9 mouse cellular contexts compared by ENCODE assay signal in genomic region chr2:153526850-153527530, GRCm38 (mm10). TPM values are rescaled to one million over a fixed set of nuclear protein-coding genes. Genes with fewer than 3 reads are reported as not detected.
DNase-seq lines count a peak whose midpoint lies in the region; ATAC-seq and TF ChIP-seq lines count a peak whose summit lies in the region.
"Had no signal": no experiment of that assay in that cellular context is flagged by ENCODE, and none has a peak within 500 bp of the region (broad histone marks: within the 10 kb centered on the region; RNA-seq: fewer than 3 reads in every experiment).

No protein-coding gene starts in this region.

- TF ChIP-seq CTCF in kidney, adult 2 months (conservative IDR thresholded peaks at IDR 0.05; ENCODE audit: insufficient read depth, insufficient read length, low read depth, low read length), result no peak
- TF ChIP-seq CTCF in midbrain, postnatal 0 days (IDR thresholded peaks at IDR 0.05), result no peak

- DNase-seq in kidney, adult 2 months, result no peak
- DNase-seq in kidney, adult 9 months, result no peak
- no peak for DNase-seq in embryonic facial prominence, embryonic 11.5 days (ENCODE audit: low spot score)
- peak; percentile 43 for DNase-seq in induced T-regulatory cell, adult 2 months (ENCODE audit: low read depth)
- no peak for DNase-seq in midbrain, postnatal 0 days (ENCODE audit: low spot score)
- DNase-seq in frontal cortex, adult 2 months (ENCODE audit: extremely low spot score in 1 of 2, low spot score in 1 of 2), result no peak
- DNase-seq in right cerebral cortex, adult 18-20 months, result no peak
- DNase-seq in layer of hippocampus, adult 18-20 months (ENCODE audit: low spot score in 2 of 2), result no peak

- H3K4me2 ChIP-seq in embryonic facial prominence, embryonic 11.5 days (ENCODE audit: low read depth, low read length), result peak overlapping the region; percentile 100; the same call in 1 of the 2 replicates
- H3K4me2 ChIP-seq in midbrain, postnatal 0 days (ENCODE audit: low read depth, low read length, poor library complexity, severe bottlenecking), result peak overlapping the region; percentile 95

- H3K36me3 ChIP-seq in kidney, adult 2 months (ENCODE audit: control insufficient read depth, insufficient read depth, low read length), result no peaks in the 10 kb centered on the region
- H3K36me3 ChIP-seq in embryonic facial prominence, embryonic 11.5 days (replicated peaks; ENCODE audit: control insufficient read depth, insufficient read depth, low read depth, low read length), result no peaks in the 10 kb centered on the region
- H3K36me3 ChIP-seq in midbrain, postnatal 0 days (ENCODE audit: insufficient read depth, low read length), result no peaks in the 10 kb centered on the region

- H3K9ac ChIP-seq in embryonic facial prominence, embryonic 11.5 days (replicated peaks; ENCODE audit: low read length), result peak overlapping the region; percentile 28; the same call in 1 of the 2 replicates
- H3K9ac ChIP-seq in midbrain, postnatal 0 days (replicated peaks; ENCODE audit: low read length, poor library complexity, severe bottlenecking), result peak overlapping the region; percentile 98

- H3K4me3 ChIP-seq in kidney, adult 2 months (ENCODE audit: insufficient read depth, low read depth, low read length), result no peak overlapping the region
- no peak overlapping the region for H3K4me3 ChIP-seq in embryonic facial prominence, embryonic 11.5 days (ENCODE audit: low read depth, low read length)
- H3K4me3 ChIP-seq in midbrain, postnatal 0 days (ENCODE audit: low read depth, low read length), result peak overlapping the region; percentile 95

- TF ChIP-seq POLR2A in kidney, adult 2 months (IDR thresholded peaks at IDR 0.05; ENCODE audit: low read depth, low read length), result no peak

- 0 out of 2 replicates have a peak, but pooled peaks cover 2% of the 10 kb centered on the region for H3K27me3 ChIP-seq in kidney, adult 2 months (replicated peaks; ENCODE audit: control insufficient read depth, insufficient read depth, low read length)
- H3K27me3 ChIP-seq in embryonic facial prominence, embryonic 11.5 days (ENCODE audit: control insufficient read depth, insufficient read depth, low read length), result peaks cover 17% of the 10 kb centered on the region
- no peaks in the 10 kb centered on the region for H3K27me3 ChIP-seq in midbrain, postnatal 0 days (ENCODE audit: insufficient read depth, low read length)

- no peak for ATAC-seq in embryonic facial prominence, embryonic 11.5 days (replicated peaks; ENCODE audit: insufficient number of reproducible peaks, low FRiP score, low TSS enrichment, low read depth)
- ATAC-seq in midbrain, postnatal 0 days (ENCODE audit: low FRiP score), result no peak

- H3K27ac ChIP-seq in kidney, adult 2 months (ENCODE audit: insufficient read depth, low read depth, low read length), result 0 out of 2 replicates have a peak overlapping the region, but pooled peaks have one; percentile 8
- H3K27ac ChIP-seq in embryonic facial prominence, embryonic 11.5 days (replicated peaks; ENCODE audit: low read depth, low read length), result 0 out of 2 replicates have a peak overlapping the region, but pooled peaks have one; percentile 24
- peak overlapping the region; percentile 79 for H3K27ac ChIP-seq in midbrain, postnatal 0 days (ENCODE audit: low read depth, low read length)

- H3K9me3 ChIP-seq in embryonic facial prominence, embryonic 11.5 days (replicated peaks; ENCODE audit: control insufficient read depth, low read length), result no peaks in the 10 kb centered on the region
- H3K9me3 ChIP-seq in midbrain, postnatal 0 days (ENCODE audit: low read length), result no peaks in the 10 kb centered on the region

- 69% methylated on average over 9 of the region's 9 CpGs for WGBS in kidney, adult 2 months
- WGBS in embryonic facial prominence, embryonic 11.5 days, result 39% methylated on average over 9 of the region's 9 CpGs
- 39% methylated on average over 9 of the region's 9 CpGs for WGBS in midbrain, postnatal 0 days

- H3K4me1 ChIP-seq in kidney, adult 2 months (ENCODE audit: control insufficient read depth, insufficient read depth, low read length), result 0 out of 2 replicates have a peak, but pooled peaks cover 3% of the 10 kb centered on the region
- peaks cover 4% of the 10 kb centered on the region for H3K4me1 ChIP-seq in embryonic facial prominence, embryonic 11.5 days (ENCODE audit: control insufficient read depth, insufficient read depth, low read length)
- peaks cover 2% of the 10 kb centered on the region; the same call in 1 of the 2 replicates for H3K4me1 ChIP-seq in midbrain, postnatal 0 days (ENCODE audit: insufficient read depth, low read length)

RNA-seq across cellular contexts. Expression of gene Nol4l, which starts 2.8 kb away (rescaled TPM):
- 11.9 and 14.5 TPM in 2 replicates for polyA plus RNA-seq in kidney, adult 2 months (2012; rRNA removed)
- polyA plus RNA-seq in embryonic facial prominence, embryonic 11.5 days (2014; fragmentation: Nextera tagmentation; extraction: Ambion mirVana), result 17.6 and 21.0 TPM in 2 replicates
- total RNA-seq in midbrain, postnatal 0 days (2014; rRNA removed), result 73.1 and 97.7 TPM in 2 replicates
- polyA plus RNA-seq in midbrain, postnatal 0 days (2015; fragmentation: Nextera tagmentation; extraction: Ambion mirVana), result 24.4 and 26.4 TPM in 2 replicates
- polyA plus RNA-seq in frontal cortex, adult 2 months (2012; rRNA removed), result 35.8 and 36.3 TPM in 2 replicates
- 10 to 100 TPM; 46.5 to 48.1 TPM for total RNA-seq in layer of hippocampus, adult 18-20 months (2021)

RNA-seq across cellular contexts. Expression of gene 4930404H24Rik, which starts 34.4 kb away (rescaled TPM):
- not detected in 2 replicates for polyA plus RNA-seq in kidney, adult 2 months (2012; rRNA removed)
- polyA plus RNA-seq in embryonic facial prominence, embryonic 11.5 days (2014; fragmentation: Nextera tagmentation; extraction: Ambion mirVana), result not detected in 2 replicates
- total RNA-seq in midbrain, postnatal 0 days (2014; rRNA removed), result not detected in 2 replicates
- not detected in 2 replicates for polyA plus RNA-seq in midbrain, postnatal 0 days (2015; fragmentation: Nextera tagmentation; extraction: Ambion mirVana)
- polyA plus RNA-seq in frontal cortex, adult 2 months (2012; rRNA removed), result not detected in 2 replicates
- total RNA-seq in layer of hippocampus, adult 18-20 months (2021), result not detected
- total RNA-seq: layer of hippocampus, postnatal 25 days had no signal

Comparison
In these comparisons a context has a peak if more than half of its experiments do, and no peak if none do; other contexts are left out.
1. H3K27ac ChIP-seq: peak in every context shown above with its lines; median percentile 79 in midbrain, postnatal 0 days; 24 in embryonic facial prominence, embryonic 11.5 days; 8 in kidney, adult 2 months.